Comparison of ENCODE assay signal across 13 mouse cellular contexts in the genomic region with DNA sequence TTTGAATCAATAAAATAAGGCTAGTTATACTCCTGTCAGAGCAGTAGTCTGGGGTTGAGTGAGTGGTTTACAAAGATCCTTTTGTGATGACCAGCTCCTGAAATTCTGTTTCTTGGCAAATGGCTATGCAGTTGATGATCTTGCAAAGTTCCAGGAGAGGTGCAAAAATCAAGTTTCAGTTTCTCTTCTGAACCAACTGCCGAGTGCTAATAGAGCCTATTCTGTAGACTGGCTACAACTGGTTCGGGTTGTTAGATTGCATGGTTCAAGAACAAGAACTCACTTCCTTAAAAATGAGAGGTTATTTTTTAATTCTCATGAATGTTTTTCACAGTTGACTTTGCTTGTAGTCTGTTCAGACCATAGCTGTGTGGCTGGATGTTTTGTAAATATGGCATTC. TPM values are rescaled to one million over a fixed set of nuclear protein-coding genes. Genes with fewer than 3 reads are reported as not detected.
A peak's percentile ranks its signal among the peaks of the same experiment; 100 is the strongest.
DNase-seq lines count a peak whose midpoint lies in the region; TF ChIP-seq lines count a peak whose summit lies in the region.
"Had no signal": no experiment of that assay in that cellular context is flagged by ENCODE, and none has a peak within 500 bp of the region (broad histone marks: within the 10 kb centered on the region; RNA-seq: fewer than 3 reads in every experiment).

No protein-coding gene starts in this region.

- no peaks in the 10 kb centered on the region for H3K4me1 ChIP-seq in thymus, adult 2 months (replicated peaks; ENCODE audit: control insufficient read depth, insufficient read depth, low read length)
- H3K4me1 ChIP-seq: heart, embryonic 10.5 days; limb, embryonic 13.5 days had no signal

- H3K27ac ChIP-seq in gastrocnemius, adult 2 months, result 0 out of 2 replicates have a peak overlapping the region, but pooled peaks have one; percentile 17
- H3K27ac ChIP-seq in macrophage, result 0 out of 2 replicates have a peak overlapping the region, but pooled peaks have one; percentile 0
- H3K27ac ChIP-seq in thymus, adult 2 months (ENCODE audit: control insufficient read depth, insufficient read depth, low read length), result no peak overlapping the region
- H3K27ac ChIP-seq: heart, embryonic 10.5 days; limb, embryonic 13.5 days had no signal

- H3K4me3 ChIP-seq in gastrocnemius, adult 2 months, result 0 out of 2 replicates have a peak overlapping the region, but pooled peaks have one; percentile 18
- H3K4me3 ChIP-seq in macrophage (ENCODE audit: inconsistent target), result no peak overlapping the region
- no peak overlapping the region for H3K4me3 ChIP-seq in thymus, adult 2 months (ENCODE audit: control insufficient read depth, insufficient read depth, low read length)
- H3K4me3 ChIP-seq: heart, embryonic 10.5 days; limb, embryonic 13.5 days had no signal

- TF ChIP-seq CTCF in gastrocnemius, adult 2 months (IDR thresholded peaks at IDR 0.05), result no peak
- TF ChIP-seq CTCF in thymus, adult 2 months (IDR thresholded peaks at IDR 0.05; ENCODE audit: borderline replicate concordance, control insufficient read depth, extremely low read depth, insufficient read depth, low read length, poor library complexity), result no peak

- intact Hi-C loops in gastrocnemius, adult 2 months (cut with DNase I), result no loop called here
- intact Hi-C loops in left cerebral cortex, postnatal 4 days (cut with DNase I), result no loop called here

- 0 out of 2 replicates have a peak, but pooled peaks cover 6% of the 10 kb centered on the region for H3K36me3 ChIP-seq in macrophage (ENCODE audit: inconsistent target)
- H3K36me3 ChIP-seq in thymus, adult 2 months (ENCODE audit: control insufficient read depth, insufficient read depth, low read length), result peaks cover 9% of the 10 kb centered on the region
- H3K36me3 ChIP-seq: heart, embryonic 10.5 days had no signal

- no peaks in the 10 kb centered on the region for H3K27me3 ChIP-seq in thymus, adult 2 months (ENCODE audit: control insufficient read depth, insufficient read depth, low read length)
- H3K27me3 ChIP-seq: limb, embryonic 13.5 days had no signal

- WGBS in macrophage (ENCODE audit: missing documents), result 5% methylated on average over 2 of the region's 2 CpGs
- 34% methylated on average over 2 of the region's 2 CpGs for WGBS in thymus, adult 2 months

- DNase-seq in gastrocnemius, adult 2 months, result no peak
- no peak for DNase-seq in gastrocnemius, postnatal 25 days
- DNase-seq in 416B (ENCODE audit: low read depth) (peak; percentile 62), adipocyte (ENCODE audit: low spot score) (peak; percentile 66)
- no peak for DNase-seq in left cerebral cortex, postnatal 4 days
- DNase-seq in thymus, adult 2 months, result no peak
- DNase-seq in layer of hippocampus, adult 9-11 months, result no peak
- DNase-seq: cerebellum, adult 2 months; heart, postnatal 36 days; kidney, postnatal 25 days had no signal

- no peak for TF ChIP-seq POLR2A in thymus, adult 2 months (IDR thresholded peaks at IDR 0.05; ENCODE audit: control insufficient read depth, extremely low read depth, insufficient read depth, low read length, poor library complexity)

- H3K79me2 ChIP-seq in macrophage (ENCODE audit: inconsistent target), result peaks cover 3% of the 10 kb centered on the region; the same call in 1 of the 2 replicates

RNA-seq across cellular contexts. Expression of a gene that starts 27.4 kb away (rescaled TPM):
- 10 to 100 TPM; 27.3 to 30.3 TPM for total RNA-seq in gastrocnemius, adult 2 months (2021)
- total RNA-seq in gastrocnemius, postnatal 25 days (2021), result 10 to 100 TPM; 20.6 to 23.7 TPM
- total RNA-seq in macrophage (2018; cell fraction: chromatin; rRNA removed), result 10 to 100 TPM; 15.5 to 73.1 (median 41.3) TPM
- 10 to 100 TPM; 10.8 to 23.1 (median 19.2) TPM for total RNA-seq in macrophage (2018; cell fraction: cytosol; rRNA removed)
- total RNA-seq in macrophage (2018; cell fraction: nucleus; rRNA removed), result 10 to 100 TPM; 12.6 to 43.7 (median 24.9) TPM
- 14.5 to 27.0 TPM (median 16.7 TPM) in 3 replicates for polyA plus RNA-seq in macrophage (2018)
- 10 to 100 TPM; 39.1 to 42.9 TPM for total RNA-seq in left cerebral cortex, postnatal 4 days (2021)
- 23.1 and 24.5 TPM in 2 replicates for polyA plus RNA-seq in thymus, adult 2 months (2012; rRNA removed)

RNA-seq across cellular contexts. Expression of a gene that starts 38.0 kb away (rescaled TPM):
- total RNA-seq in gastrocnemius, adult 2 months (2021), result 10 to 100 TPM; 39.6 to 40.2 TPM
- 10 to 100 TPM; 21.7 to 24.0 TPM for total RNA-seq in gastrocnemius, postnatal 25 days (2021)
- 100 to 1,000 TPM in 7 of 26 experiments, 10 to 100 TPM in 19; 16.6 to 189 (median 60.0) TPM for total RNA-seq in macrophage (2018; cell fraction: chromatin; rRNA removed)
- total RNA-seq in macrophage (2018; cell fraction: cytosol; rRNA removed), result 10 to 100 TPM; 14.8 to 59.3 (median 27.3) TPM
- total RNA-seq in macrophage (2018; cell fraction: nucleus; rRNA removed), result 10 to 100 TPM in 25 of 26 experiments, 1 to 10 TPM in 1; 9.3 to 91.5 (median 36.5) TPM
- 4.2 to 20.5 TPM (median 12.8 TPM) in 3 replicates for polyA plus RNA-seq in macrophage (2018)
- total RNA-seq in left cerebral cortex, postnatal 4 days (2021), result 10 to 100 TPM; 25.8 to 26.5 TPM
- 6.7 and 8.0 TPM in 2 replicates for polyA plus RNA-seq in thymus, adult 2 months (2012; rRNA removed)

Comparison
In these comparisons a context has a peak if more than half of its experiments do, and no peak if none do; other contexts are left out.
1. DNase-seq: peak in 416B (single experiment) and adipocyte (single experiment); none in gastrocnemius, adult 2 months (single experiment), gastrocnemius, postnatal 25 days (single experiment), left cerebral cortex, postnatal 4 days (single experiment), thymus, adult 2 months (single experiment) and layer of hippocampus, adult 9-11 months (single experiment).